Mouse (Mus musculus) liver, postnatal 0 days (tissue): ENCODE results near the gene Dpyd. TPM values are rescaled to one million over a fixed set of nuclear protein-coding genes. Genes with fewer than 3 reads are reported as not detected.

Experiments used
- ATAC-seq: fragments of 200-750 bp; cut with Nextera tagmentation; 2 replicates; pipeline ENCODE4 v1.8.0; 2017; ENCODE audit warnings: mild to moderate bottlenecking, moderate library complexity
- DNase-seq: peaks from one replicate; pipeline ENCODE4 v3.0.0-alpha.2; 2016
- H3K27ac ChIP-seq: fragments of 300-500 bp; sonication (generic); 2 replicates; pipeline ENCODE4 v1.5.1; 2014; ENCODE audit warnings: antibody characterized with exemption, moderate library complexity, mild to moderate bottlenecking, low read depth
- H3K27me3 ChIP-seq: fragments of 300-500 bp; sonication (generic); 2 replicates; pipeline ENCODE4 v1.6.1; 2014; ENCODE audit warnings: low read length, control low read depth, mixed read lengths; ENCODE audit not compliant: insufficient read depth
- H3K36me3 ChIP-seq: fragments of 300-500 bp; sonication (generic); replicated peaks from 2 replicates; pipeline ENCODE4 v1.6.1; 2014; ENCODE audit warnings: mild to moderate bottlenecking, control low read depth, low read length, moderate library complexity, mixed read lengths; ENCODE audit not compliant: insufficient read depth
- H3K4me1 ChIP-seq: fragments of 300-500 bp; sonication (generic); 2 replicates; pipeline ENCODE4 v1.6.1; 2014; ENCODE audit warnings: antibody characterized with exemption, mild to moderate bottlenecking, control low read depth; ENCODE audit not compliant: insufficient read depth
- H3K4me2 ChIP-seq: fragments of 300-500 bp; sonication (generic); 2 replicates; pipeline ENCODE4 v1.6.1; 2014; ENCODE audit warnings: low read depth, mild to moderate bottlenecking, low read length, moderate library complexity, mixed read lengths
- H3K4me3 ChIP-seq: fragments of 300-500 bp; sonication (generic); 2 replicates; pipeline ENCODE4 v1.5.1; 2014; ENCODE audit warnings: low read depth, low read length
- H3K9ac ChIP-seq: fragments of 300-500 bp; sonication (generic); replicated peaks from 2 replicates; pipeline ENCODE4 v1.6.1; 2014; ENCODE audit warnings: mild to moderate bottlenecking, moderate library complexity
- H3K9me3 ChIP-seq: fragments of 300-500 bp; sonication (generic); 2 replicates; pipeline ENCODE4 v1.6.1; 2016; ENCODE audit warnings: mild to moderate bottlenecking, control low read depth, low read length, mixed read lengths
- CTCF ChIP-seq: sonication (generic); IDR thresholded peaks from 2 replicates; pipeline ENCODE4 v1.5.1; 2016; ENCODE audit warnings: antibody characterized with exemption, low read depth
- EP300 ChIP-seq: IDR thresholded peaks from 2 replicates; pipeline ENCODE4 v1.6.1; 2016; ENCODE audit warnings: antibody characterized with exemption, low read depth, mild to moderate bottlenecking
- WGBS: fragments of 180-500 bp; shearing (Covaris S2); extraction: QIAGEN DNeasy Blood & Tissue Kit; methylation state at CpG from one replicate; pipeline ENCODE4 v1.1.7; 2014; ENCODE audit not compliant: insufficient replicate concordance; 5-methylcytosine and 5-hydroxymethylcytosine counted together
- polyA plus RNA-seq: library from polyadenylated mRNA; unstranded; fragments of >200 nt; fragmentation: Nextera tagmentation; extraction: Ambion mirVana; gene quantifications from 2 replicates; pipeline ENCODE4 v1.2.1, GENCODE M21; 2015

Gene Dpyd
- polyA plus RNA-seq, 1 experiment from 2014 or later = 38.5 TPM

DNA sequence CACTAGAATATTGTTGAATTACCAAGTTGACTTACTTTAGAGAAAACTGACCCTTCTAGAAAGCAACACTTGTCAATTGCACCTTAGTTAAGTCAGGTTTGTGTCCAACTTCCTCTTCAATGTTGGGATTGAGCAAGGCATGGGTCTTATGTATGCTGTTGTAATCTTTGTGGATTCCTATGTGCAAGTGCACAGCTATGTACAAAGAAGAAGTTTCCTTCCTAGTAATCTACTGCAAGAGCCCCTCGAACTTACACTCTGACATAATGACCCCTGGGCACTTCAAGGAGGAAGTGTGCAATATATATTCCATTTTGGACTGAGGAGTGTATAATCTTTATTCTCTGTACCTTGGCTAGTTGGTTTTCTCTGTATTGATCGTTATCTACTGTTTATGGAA, 191.7 kb downstream of the Dpyd start:
- Histone ChIP-seq H3K9me3 (no peaks in the 10 kb centered on the region), H3K4me3 (no peak overlapping the region), H3K36me3 (no peaks in the 10 kb centered on the region), H3K27ac (no peak overlapping the region), H3K4me2 (no peak overlapping the region), H3K9ac (no peak overlapping the region), H3K4me1 (no peaks in the 10 kb centered on the region), H3K27me3 (no peaks in the 10 kb centered on the region)
- DNase-seq = no peak
- no peak for TF ChIP-seq CTCF
- TF ChIP-seq EP300 = no peak
- ATAC-seq = peak; percentile 72
- WGBS = 62% methylated on average over 2 of the region's 2 CpGs

GRCm38 (mm10) chr3:118756099-118756498, 194.2 kb downstream of the Dpyd start:
- TF ChIP-seq CTCF = no peak
- no peak for TF ChIP-seq EP300
- ATAC-seq = no peak
- H3K4me1 ChIP-seq = no peaks in the 10 kb centered on the region
- no peak overlapping the region for H3K4me2 ChIP-seq
- WGBS = 71% methylated on average over 1 of the region's 1 CpGs
- H3K36me3 ChIP-seq = no peaks in the 10 kb centered on the region
- no peak overlapping the region for H3K9ac ChIP-seq
- H3K9me3 ChIP-seq = no peaks in the 10 kb centered on the region
- H3K27me3 ChIP-seq = no peaks in the 10 kb centered on the region
- DNase-seq = no peak
- no peak overlapping the region for H3K4me3 ChIP-seq
- H3K27ac ChIP-seq = no peak overlapping the region

- H3K36me3 ChIP-seq = no peaks in the 10 kb centered on the region
- no peaks in the 10 kb centered on the region for H3K27me3 ChIP-seq
- TF ChIP-seq CTCF = no peak
- TF ChIP-seq EP300 = no peak
- no peak overlapping the region for H3K4me3 ChIP-seq
- H3K9ac ChIP-seq = no peak overlapping the region
- no peak overlapping the region; the same call in 1 of the 2 replicates for H3K4me2 ChIP-seq
- H3K4me1 ChIP-seq = no peaks in the 10 kb centered on the region
- no peak overlapping the region for H3K27ac ChIP-seq
- no peaks in the 10 kb centered on the region for H3K9me3 ChIP-seq
- 45% methylated on average over 1 of the region's 1 CpGs for WGBS
- peak; percentile 74 for ATAC-seq
- peak; percentile 13 for DNase-seq
Observed at GRCm38 (mm10) chr3:118812885-118813284, 251.0 kb downstream of the Dpyd start.

GRCm38 (mm10) chr3:118850613-118851527, 288.9 kb downstream of the Dpyd start:
- Histone ChIP-seq H3K27me3 (no peaks in the 10 kb centered on the region), H3K4me3 (no peak overlapping the region), H3K9me3 (no peaks in the 10 kb centered on the region), H3K36me3 (no peaks in the 10 kb centered on the region), H3K4me2 (no peak overlapping the region), H3K9ac (no peak overlapping the region), H3K27ac (no peak overlapping the region), H3K4me1 (no peaks in the 10 kb centered on the region)
- TF ChIP-seq EP300 (no peak), CTCF (no peak)
- WGBS = 52% methylated on average over 4 of the region's 4 CpGs
- ATAC-seq (no peak), DNase-seq (no peak)

DNA sequence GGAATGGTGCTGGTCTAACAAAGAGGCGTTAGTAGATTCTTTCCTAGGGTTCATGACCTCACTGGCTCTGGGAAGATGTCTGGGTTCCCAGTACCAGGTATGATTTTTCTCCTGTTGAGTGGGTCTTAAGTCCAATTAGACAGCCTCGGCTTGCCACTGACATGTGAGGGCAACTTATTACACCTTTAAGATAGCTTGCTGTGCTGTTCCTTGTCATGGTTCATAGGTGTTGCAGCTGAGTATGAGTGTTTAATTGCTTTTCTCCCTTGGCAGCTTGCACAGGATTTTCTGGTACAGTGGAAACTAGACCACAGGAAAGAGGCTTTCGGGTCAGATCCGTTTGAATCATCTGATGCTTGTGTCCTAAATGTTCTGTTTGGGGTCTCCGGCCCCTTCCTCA, 290.8 kb downstream of the Dpyd start:
- Histone ChIP-seq H3K9me3 (no peaks in the 10 kb centered on the region), H3K27me3 (no peaks in the 10 kb centered on the region), H3K27ac (no peak overlapping the region), H3K36me3 (no peaks in the 10 kb centered on the region), H3K4me1 (no peaks in the 10 kb centered on the region), H3K4me3 (no peak overlapping the region), H3K4me2 (no peak overlapping the region), H3K9ac (no peak overlapping the region)
- ATAC-seq (no peak), DNase-seq (no peak)
- no peak for TF ChIP-seq EP300
- TF ChIP-seq CTCF = no peak
- 69% methylated on average over 5 of the region's 5 CpGs for WGBS

GRCm38 (mm10) chr3:118855411-118855810, 293.5 kb downstream of the Dpyd start:
- Histone ChIP-seq H3K4me2 (no peak overlapping the region), H3K9me3 (no peaks in the 10 kb centered on the region), H3K27me3 (no peaks in the 10 kb centered on the region), H3K4me3 (no peak overlapping the region), H3K4me1 (no peaks in the 10 kb centered on the region), H3K27ac (no peak overlapping the region), H3K36me3 (no peaks in the 10 kb centered on the region), H3K9ac (no peak overlapping the region)
- TF ChIP-seq EP300 (no peak), CTCF (no peak)
- ATAC-seq = no peak
- 77% methylated on average over 7 of the region's 7 CpGs for WGBS
- no peak for DNase-seq
